Mouse (Mus musculus) myocyte (in vitro differentiated cells): ENCODE data around the gene Fgd6. TPM values are rescaled to one million over a fixed set of nuclear protein-coding genes. Genes with fewer than 3 reads are reported as not detected.
A peak's percentile ranks its signal among the peaks of the same experiment; 100 is the strongest.

ENCODE experiments used
- H3K27me3 ChIP-seq: one replicate; pipeline ENCODE4 v1.6.1; 2011; ENCODE audit not compliant: control insufficient read depth, insufficient read depth, insufficient read length
- H3K36me3 ChIP-seq: one replicate; pipeline ENCODE4 v1.6.1; 2011; ENCODE audit not compliant: control insufficient read depth, insufficient read depth
- H3K4me2 ChIP-seq: one replicate; pipeline ENCODE4 v1.6.1; 2011; ENCODE audit warnings: low read depth, control low read depth
- H3K4me3 ChIP-seq: one replicate; pipeline ENCODE4 v1.5.1; 2011; ENCODE audit warnings: mild to moderate bottlenecking, control low read depth, moderate library complexity
- H3K79me2 ChIP-seq: one replicate; pipeline ENCODE4 v1.6.1; 2011; ENCODE audit not compliant: control insufficient read depth, insufficient read depth
- H3ac ChIP-seq: one replicate; pipeline ENCODE4 v1.6.1; 2011; ENCODE audit not compliant: control insufficient read depth, insufficient read length
- CEBPB ChIP-seq: IDR thresholded peaks from 2 replicates; pipeline ENCODE4 v1.6.1; 2011; ENCODE audit warnings: mild to moderate bottlenecking, moderate library complexity; ENCODE audit not compliant: poor library complexity, insufficient read depth, severe bottlenecking
- E2F4 ChIP-seq: IDR thresholded peaks from one replicate; pipeline ENCODE4 v1.6.1; 2011; ENCODE audit warnings: mild to moderate bottlenecking, control low read depth, moderate library complexity; ENCODE audit not compliant: insufficient read depth
- MAX ChIP-seq: IDR thresholded peaks from one replicate; pipeline ENCODE4 v1.6.1; 2011; ENCODE audit warnings: low read depth, mild to moderate bottlenecking, control low read depth
- MYOD1 ChIP-seq, 3 experiments: IDR thresholded peaks; one replicate each; pipeline ENCODE4 v1.6.1; 2011; ENCODE audit warnings: control low read depth in 2 of 3, low read depth in 2 of 3, mild to moderate bottlenecking in 2 of 3, moderate library complexity in 1 of 3; ENCODE audit not compliant: insufficient read length in 2 of 3, control insufficient read depth in 1 of 3
- MYOG ChIP-seq, 3 experiments: IDR thresholded peaks; one replicate each; pipeline ENCODE4 v1.6.1; 2011; ENCODE audit warnings: control low read depth in 2 of 3, low read depth in 2 of 3, mild to moderate bottlenecking in 2 of 3; ENCODE audit not compliant: insufficient read length in 2 of 3, control insufficient read depth in 1 of 3, insufficient read depth in 1 of 3
- POLR2A ChIP-seq: IDR thresholded peaks from one replicate; pipeline ENCODE4 v1.6.1; 2011; ENCODE audit warnings: low read depth, mild to moderate bottlenecking, control low read depth, moderate library complexity; ENCODE audit not compliant: insufficient read length
- POLR2AphosphoS2 ChIP-seq: IDR thresholded peaks from one replicate; pipeline ENCODE4 v1.6.1; 2011; ENCODE audit warnings: low read depth, control low read depth; ENCODE audit not compliant: insufficient read length
- REST ChIP-seq: IDR thresholded peaks from one replicate; pipeline ENCODE4 v1.6.1; 2011; ENCODE audit warnings: mild to moderate bottlenecking, control low read depth, moderate library complexity; ENCODE audit not compliant: insufficient read depth, insufficient read length
- SRF ChIP-seq: IDR thresholded peaks from one replicate; pipeline ENCODE4 v1.6.1; 2011; ENCODE audit warnings: low read depth; ENCODE audit not compliant: control insufficient read depth, insufficient read length
- TCF12 ChIP-seq: IDR thresholded peaks from one replicate; pipeline ENCODE4 v1.6.1; 2011; ENCODE audit warnings: mild to moderate bottlenecking, control low read depth; ENCODE audit not compliant: poor library complexity, insufficient read depth, severe bottlenecking
- TCF3 ChIP-seq: IDR thresholded peaks from one replicate; pipeline ENCODE4 v1.6.1; 2011; ENCODE audit warnings: low read depth, control low read depth; ENCODE audit not compliant: insufficient read length
- USF1 ChIP-seq: IDR thresholded peaks from one replicate; pipeline ENCODE4 v1.6.1; 2011; ENCODE audit warnings: low read depth, mild to moderate bottlenecking, control low read depth, moderate library complexity
- polyA plus RNA-seq: library from polyadenylated mRNA; unstranded; fragments of >200 nt; fragmentation: generic; extraction: Trizol; gene quantifications from one replicate; pipeline ENCODE4 v1.2.1, GENCODE M21; 2012; ENCODE audit warnings: missing spikeins

Fgd6 gene
- polyA plus RNA-seq, 1 experiment: 1.7 TPM

- no peak for TF ChIP-seq REST
- no peak for TF ChIP-seq E2F4
- no peak for TF ChIP-seq MYOD1 (IDR thresholded peaks at IDR 0.05; ENCODE audit: control insufficient read depth in 1 of 3, insufficient read length in 2 of 3, low read depth in 2 of 3)
- TF ChIP-seq CEBPB: no peak
- no peak for TF ChIP-seq USF1
- TF ChIP-seq TCF3: no peak
- no peak for TF ChIP-seq POLR2AphosphoS2
- TF ChIP-seq MYOG (IDR thresholded peaks at IDR 0.05; ENCODE audit: control insufficient read depth in 1 of 3, insufficient read depth in 1 of 3, insufficient read length in 2 of 3, low read depth in 2 of 3): no peak
- no peak for TF ChIP-seq MAX
- no peak for TF ChIP-seq TCF12
- no peak for TF ChIP-seq POLR2A
- TF ChIP-seq SRF: no peak
- Histone ChIP-seq H3K36me3 (peaks cover 3% of the 10 kb centered on the region), H3K79me2 (peaks cover 34% of the 10 kb centered on the region), H3ac (no peak overlapping the region), H3K4me3 (no peak overlapping the region), H3K27me3 (no peaks in the 10 kb centered on the region), H3K4me2 (no peak overlapping the region)
Observed at GRCm38 (mm10) chr10:94021059-94021458, 14.7 kb upstream of the Fgd6 start.

DNA sequence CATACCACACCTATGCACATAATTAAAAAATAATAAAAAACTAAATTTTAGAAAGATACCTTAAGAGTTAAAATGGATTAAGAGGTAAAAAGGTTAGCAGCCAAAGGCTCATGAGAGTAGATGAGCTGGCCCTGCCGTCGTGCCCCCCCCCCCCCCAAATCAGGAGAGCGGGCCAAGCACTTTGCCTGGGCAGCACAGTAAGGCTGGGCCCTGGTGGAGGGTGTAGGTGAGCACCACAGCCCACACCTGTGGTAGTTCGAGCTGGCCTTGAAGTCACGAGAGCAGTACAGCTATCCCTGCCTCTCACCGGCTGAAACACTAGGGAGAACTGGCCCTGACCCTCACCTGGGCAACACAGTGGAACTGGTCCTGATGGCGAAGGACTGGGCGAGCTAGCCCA, 10.7 kb upstream of the Fgd6 start:
- no peak overlapping the region for H3ac ChIP-seq
- H3K4me2 ChIP-seq: no peak overlapping the region
- peaks cover 29% of the 10 kb centered on the region for H3K79me2 ChIP-seq
- H3K27me3 ChIP-seq: no peaks in the 10 kb centered on the region
- H3K36me3 ChIP-seq: peaks cover 3% of the 10 kb centered on the region
- H3K4me3 ChIP-seq: no peak overlapping the region
- no peak for TF ChIP-seq MYOG (IDR thresholded peaks at IDR 0.05; ENCODE audit: control insufficient read depth in 1 of 3, insufficient read depth in 1 of 3, insufficient read length in 2 of 3, low read depth in 2 of 3)
- no peak for TF ChIP-seq USF1
- TF ChIP-seq SRF: no peak
- no peak for TF ChIP-seq POLR2AphosphoS2
- TF ChIP-seq CEBPB: no peak
- TF ChIP-seq MYOD1 (IDR thresholded peaks at IDR 0.05; ENCODE audit: control insufficient read depth in 1 of 3, insufficient read length in 2 of 3, low read depth in 2 of 3): no peak
- no peak for TF ChIP-seq TCF12
- no peak for TF ChIP-seq POLR2A
- no peak for TF ChIP-seq E2F4
- no peak for TF ChIP-seq REST
- no peak for TF ChIP-seq MAX

DNA sequence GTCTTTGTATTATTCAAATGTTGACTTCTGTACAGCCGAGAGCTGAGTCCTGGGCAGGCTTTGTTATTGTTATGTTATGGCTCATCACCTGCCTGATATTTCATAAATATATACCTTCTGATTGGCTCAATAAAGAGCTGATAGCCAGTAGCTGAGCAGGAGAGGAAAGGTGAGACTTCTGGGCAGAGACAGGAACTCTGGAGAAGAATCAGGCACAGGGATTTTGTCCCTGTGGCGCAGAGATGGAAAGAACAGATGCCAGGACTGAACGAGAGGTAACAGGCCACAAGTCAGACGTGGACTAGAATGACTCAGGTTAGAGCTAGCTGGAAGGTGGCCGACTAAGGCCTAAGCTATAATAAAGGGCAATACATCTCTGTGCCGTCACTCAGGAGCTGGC, 7.3 kb upstream of the Fgd6 start:
- H3K27me3 ChIP-seq: no peaks in the 10 kb centered on the region
- TF ChIP-seq POLR2AphosphoS2: no peak
- no peak for TF ChIP-seq MAX
- TF ChIP-seq TCF12: no peak
- TF ChIP-seq USF1: no peak
- TF ChIP-seq MYOG (IDR thresholded peaks at IDR 0.05; ENCODE audit: control insufficient read depth in 1 of 3, insufficient read depth in 1 of 3, insufficient read length in 2 of 3, low read depth in 2 of 3): no peak
- TF ChIP-seq E2F4: no peak
- no peak for TF ChIP-seq SRF
- TF ChIP-seq REST: no peak
- no peak for TF ChIP-seq CEBPB
- no peak for TF ChIP-seq POLR2A
- TF ChIP-seq MYOD1 (IDR thresholded peaks at IDR 0.05; ENCODE audit: control insufficient read depth in 1 of 3, insufficient read length in 2 of 3, low read depth in 2 of 3): no peak
- H3K36me3 ChIP-seq: no peaks in the 10 kb centered on the region
- no peak overlapping the region for H3ac ChIP-seq
- no peak overlapping the region for H3K4me2 ChIP-seq
- no peak overlapping the region for H3K4me3 ChIP-seq
- H3K79me2 ChIP-seq: peaks cover 44% of the 10 kb centered on the region

DNA sequence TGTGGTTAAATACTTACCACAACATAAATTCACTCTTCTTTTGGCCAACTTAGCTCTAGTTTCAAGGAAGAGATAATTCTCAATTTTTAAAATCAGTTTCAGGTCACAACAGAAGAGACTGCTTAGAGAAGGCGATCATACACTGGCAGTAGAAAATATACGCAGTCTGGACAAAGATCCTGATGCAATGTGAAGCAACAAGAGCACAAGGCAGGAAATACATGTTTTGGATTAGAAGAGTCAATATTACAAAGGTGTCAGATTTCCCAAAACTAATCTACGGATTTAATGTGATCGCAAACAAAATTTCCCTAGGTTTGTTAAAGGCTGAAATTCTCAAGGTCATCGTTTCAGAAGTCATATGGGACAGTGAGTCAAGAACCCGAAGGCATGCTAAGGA, 4.6 kb upstream of the Fgd6 start:
- Histone ChIP-seq H3K36me3 (no peaks in the 10 kb centered on the region), H3K27me3 (no peaks in the 10 kb centered on the region), H3K4me2 (peak overlapping the region; percentile 52), H3K79me2 (peaks cover 62% of the 10 kb centered on the region), H3ac (no peak overlapping the region), H3K4me3 (no peak overlapping the region)
- TF ChIP-seq CEBPB: peak; percentile 98
- TF ChIP-seq POLR2A: no peak

- Histone ChIP-seq H3K27me3 (no peaks in the 10 kb centered on the region), H3K4me2 (peak overlapping the region; percentile 75), H3K36me3 (no peaks in the 10 kb centered on the region), H3ac (peak overlapping the region; percentile 70), H3K4me3 (peak overlapping the region; percentile 94), H3K79me2 (peaks cover 55% of the 10 kb centered on the region)
- no peak for TF ChIP-seq E2F4
- TF ChIP-seq REST: no peak
- TF ChIP-seq MYOD1 (IDR thresholded peaks at IDR 0.05; ENCODE audit: control insufficient read depth in 1 of 3, insufficient read length in 2 of 3, low read depth in 2 of 3): no peak
- no peak for TF ChIP-seq POLR2AphosphoS2
- no peak for TF ChIP-seq TCF3
- no peak for TF ChIP-seq MYOG (IDR thresholded peaks at IDR 0.05; ENCODE audit: control insufficient read depth in 1 of 3, insufficient read depth in 1 of 3, insufficient read length in 2 of 3, low read depth in 2 of 3)
- TF ChIP-seq CEBPB: no peak
- TF ChIP-seq MAX: no peak
- no peak for TF ChIP-seq SRF
- TF ChIP-seq USF1: no peak
- no peak for TF ChIP-seq TCF12
- no peak for TF ChIP-seq POLR2A
Observed at GRCm38 (mm10) chr10:94034876-94035657, 734 bp upstream of the Fgd6 start.
